Mouse (Mus musculus): ENCODE data around the gene Exosc7.

DNA sequence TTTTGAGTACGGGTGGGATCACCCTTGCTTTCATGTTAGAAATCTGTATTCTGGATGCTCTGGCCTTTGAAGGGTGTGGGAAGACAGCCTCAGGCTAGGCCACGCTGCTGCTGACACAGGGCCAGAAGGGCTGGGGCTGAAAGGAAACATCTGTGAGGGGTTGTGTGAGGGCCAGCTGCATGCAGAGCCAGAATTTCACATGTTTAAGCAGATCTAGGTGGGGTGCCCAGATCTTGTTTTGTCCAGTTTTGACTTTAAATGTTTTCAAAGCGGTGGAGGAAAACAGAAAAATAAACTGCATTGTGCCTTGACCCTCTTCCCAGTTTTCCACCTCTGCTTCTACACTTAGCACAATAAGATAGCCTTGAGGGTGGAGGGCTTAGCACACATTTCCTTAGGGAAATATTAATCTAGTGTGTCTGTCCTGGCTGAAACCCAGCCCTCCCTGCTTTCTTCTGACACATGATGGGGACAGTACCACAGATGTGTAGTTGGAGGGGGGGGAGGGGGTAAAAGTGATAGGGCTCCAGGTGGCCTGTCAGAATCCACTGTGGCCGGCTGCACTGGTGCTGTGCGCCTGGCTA lies 26.0 kb downstream of the Exosc7 start:
- TF ChIP-seq POLR2A (IDR thresholded peaks at IDR 0.05; ENCODE audit: borderline replicate concordance, extremely low read depth, low read depth, low read length) (no peak), CTCF (IDR thresholded peaks at IDR 0.05; ENCODE audit: insufficient read depth, low read length) (no peak)

All from lung, adult 2 months (tissue).